Mouse (Mus musculus) gastrocnemius, postnatal 25 days (tissue): ENCODE results near the gene Syngr2. TPM values are rescaled to one million over a fixed set of nuclear protein-coding genes. Genes with fewer than 3 reads are reported as not detected.

Experiments
- DNase-seq: peaks from one replicate; pipeline ENCODE4 v3.0.0; 2022
- total RNA-seq, 2 experiments: library from RNA; stranded (reverse); gene quantifications; 1 replicate in 1 of 2; 2 replicates in 1 of 2; pipeline ENCODE4 v1.2.3; 2021

The Syngr2 gene
- total RNA-seq, 2 experiments from 2014 or later: 143 to 146 TPM

- DNase-seq: peak; percentile 86
These were observed 1.1 kb downstream of the Syngr2 start for GRCm38 (mm10) chr11:117810401-117811046.

- DNase-seq: no peak
These were observed 4.4 kb downstream of the Syngr2 start for GRCm38 (mm10) chr11:117813867-117814266.

DNA sequence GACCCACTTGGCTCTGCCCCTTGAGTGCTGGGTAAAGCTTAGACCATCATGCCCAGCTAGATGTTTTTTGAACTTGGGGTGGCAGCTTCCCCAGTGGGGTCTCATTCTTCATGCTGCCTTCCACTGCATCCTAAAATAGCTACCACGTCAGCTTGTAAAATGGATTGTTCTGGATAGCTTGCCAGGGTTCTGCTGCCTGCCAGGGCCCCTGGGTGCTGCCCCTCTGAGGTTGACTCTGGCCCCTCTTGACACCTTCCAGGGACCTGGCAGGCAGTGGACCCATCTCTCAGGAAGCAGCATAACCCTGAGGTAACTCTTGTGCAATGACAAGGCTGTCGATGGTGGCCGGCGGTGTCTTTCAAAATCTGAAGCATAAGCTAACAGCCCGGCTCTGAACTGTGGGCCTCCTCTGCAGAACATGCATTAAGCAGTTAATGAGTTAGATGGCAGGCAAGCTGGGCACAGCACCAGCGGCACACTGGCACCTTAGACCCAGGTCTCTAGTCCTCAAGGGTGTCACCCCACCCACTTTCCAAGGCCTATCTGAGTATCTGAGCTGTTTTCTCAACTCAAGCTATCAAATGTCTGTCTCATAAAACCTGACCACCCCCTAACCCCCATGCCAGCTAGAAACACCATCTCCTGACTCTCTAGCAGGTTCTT lies 5.4 kb downstream of the Syngr2 start:
- no peak for DNase-seq

DNA sequence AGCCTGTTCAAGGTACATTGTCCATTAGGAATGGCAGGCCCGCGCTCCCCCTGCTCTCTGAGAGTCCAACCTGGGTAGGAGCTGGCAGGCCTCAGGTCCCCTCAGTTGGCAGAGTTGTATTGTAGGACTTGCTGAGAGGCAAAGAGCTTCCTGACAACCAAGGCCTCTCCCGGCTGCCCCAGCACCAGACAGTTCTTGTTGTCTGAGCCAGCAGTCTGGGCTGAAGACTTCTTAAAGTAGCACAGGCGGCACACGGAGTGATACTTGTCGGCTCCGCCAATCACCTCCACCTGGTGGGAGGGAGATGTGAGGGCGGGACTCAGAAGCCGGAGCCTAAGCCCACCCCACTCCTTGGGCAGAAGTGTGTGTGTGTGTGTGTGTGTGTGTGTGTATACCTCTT lies 6.4 kb downstream of the Syngr2 start:
- peak; percentile 57 for DNase-seq

DNA sequence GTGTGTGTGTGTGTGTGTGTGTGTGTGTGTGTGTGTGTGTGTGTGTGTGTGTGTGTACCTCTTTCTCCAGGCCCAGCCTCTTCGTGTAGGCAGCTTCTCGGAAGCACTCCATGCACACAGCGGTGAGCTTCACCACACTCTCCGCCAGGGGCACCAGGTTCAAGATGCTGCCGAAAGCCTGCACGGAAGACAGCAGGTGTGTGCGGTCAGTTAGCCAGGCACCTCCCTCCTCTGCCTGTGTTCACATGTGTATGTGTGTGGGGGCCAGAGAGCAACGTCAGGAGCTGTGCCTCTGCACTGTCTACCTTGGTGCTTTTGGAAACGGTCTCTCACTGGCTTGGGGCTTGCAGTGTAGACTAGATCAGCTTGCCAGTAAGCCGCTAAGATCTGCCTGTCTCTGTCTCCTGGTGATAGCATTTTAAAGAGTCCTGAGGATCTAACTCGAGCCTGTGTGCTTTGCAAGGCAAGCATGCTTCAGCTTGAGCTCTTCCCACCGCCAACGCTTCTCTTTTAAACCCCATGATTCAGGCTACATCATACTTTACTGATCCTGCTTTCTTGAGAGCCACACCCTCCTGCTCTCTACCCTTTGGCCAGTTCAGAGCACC lies 7.0 kb downstream of the Syngr2 start:
- no peak for DNase-seq

DNA sequence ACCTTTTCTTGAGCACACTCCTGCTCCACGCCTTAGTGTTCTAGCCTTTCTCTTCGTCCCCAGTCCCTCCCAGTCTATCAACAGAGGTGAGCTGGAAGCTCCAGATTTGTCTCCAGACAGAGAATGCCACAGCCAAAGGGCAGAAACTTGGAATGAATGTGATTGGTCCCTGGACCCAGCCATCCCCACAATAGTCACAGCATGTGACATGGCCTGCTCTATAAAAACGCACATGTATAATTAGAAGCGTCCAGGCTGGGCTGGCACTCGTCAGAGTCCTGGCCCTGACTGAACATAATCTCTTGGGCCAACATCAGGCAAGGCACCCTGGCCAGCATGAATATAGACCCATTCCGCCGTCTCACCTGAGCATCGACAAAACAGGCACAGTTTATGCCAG lies 9.6 kb downstream of the Syngr2 start:
- DNase-seq: peak; percentile 84

- DNase-seq: no peak
These were observed 10.7 kb downstream of the Syngr2 start for GRCm38 (mm10) chr11:117820173-117820572.

- DNase-seq: no peak
These were observed 12.4 kb downstream of the Syngr2 start for GRCm38 (mm10) chr11:117821868-117822267.

GRCm38 (mm10) chr11:117822728-117823241 lies 13.3 kb downstream of the Syngr2 start:
- no peak for DNase-seq

DNA sequence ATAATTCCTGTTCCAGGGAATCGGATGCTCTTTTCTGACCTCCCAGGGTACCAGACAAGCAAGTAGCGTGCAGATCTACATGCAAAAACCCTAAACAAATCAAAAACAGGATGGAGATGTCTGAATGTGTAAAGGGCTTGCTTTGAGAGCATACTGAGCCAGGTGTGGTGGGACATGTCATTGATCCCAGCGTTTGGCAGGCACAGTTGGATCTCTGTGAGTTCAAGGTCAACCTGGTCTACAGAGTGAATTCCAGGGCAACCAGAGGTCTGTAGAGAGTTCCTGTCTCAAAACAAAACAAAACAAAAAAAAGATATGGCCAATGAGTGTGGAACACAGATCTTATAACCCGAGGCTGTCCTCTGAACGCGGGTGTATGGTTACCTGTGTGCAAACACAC lies 13.9 kb downstream of the Syngr2 start:
- DNase-seq: no peak

DNA sequence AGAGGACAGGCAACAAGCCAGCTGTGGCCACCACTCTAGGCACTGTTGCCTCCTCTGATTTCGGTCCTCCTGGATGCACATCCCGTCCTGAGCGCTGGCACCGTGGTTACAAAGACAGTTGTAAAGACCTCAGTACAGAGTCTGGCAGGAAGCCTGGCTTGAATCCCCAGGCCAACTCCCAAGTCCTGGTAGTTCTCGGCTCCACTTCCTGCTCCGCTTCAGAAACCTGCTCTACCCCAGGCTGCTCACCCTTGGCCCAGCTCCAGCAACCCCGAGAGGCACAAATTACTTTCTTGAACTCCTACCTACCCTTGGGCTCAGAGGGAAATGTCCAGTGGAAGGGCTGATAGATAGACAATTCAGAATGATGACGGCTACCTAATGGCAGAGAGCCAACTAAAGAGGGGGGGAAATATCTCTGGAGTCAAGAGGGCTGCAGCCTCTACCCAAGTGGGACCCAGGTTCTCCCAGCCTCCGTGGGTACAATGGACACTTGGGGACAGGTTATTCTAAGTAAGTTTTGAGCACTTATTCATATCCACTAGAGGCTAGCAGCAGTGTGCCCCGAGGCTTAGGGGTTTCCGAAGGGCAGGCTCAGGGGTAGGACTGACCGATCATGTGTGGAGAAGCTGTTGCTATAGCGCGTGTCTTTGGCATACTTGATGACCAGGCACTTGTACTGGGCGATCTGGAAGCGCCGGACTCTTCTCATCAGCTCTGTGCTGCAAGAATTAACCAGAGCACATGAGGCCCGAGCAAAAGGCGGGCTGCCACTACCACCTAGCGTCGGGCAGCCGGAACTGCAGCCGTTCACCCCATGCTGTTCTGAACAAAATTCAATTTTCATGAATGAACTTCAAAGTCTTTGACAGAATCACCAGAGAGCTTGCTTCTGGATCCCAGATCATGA lies 14.8 kb downstream of the Syngr2 start:
- DNase-seq: peak; percentile 81

- peak; percentile 67 for DNase-seq
These were observed 16.0 kb downstream of the Syngr2 start, which contains the start of the genes Afmid and Tk1 for GRCm38 (mm10) chr11:117825333-117826101. Afmid (plus strand) TSS chr11:117825924. Tk1 (minus strand) TSS chr11:117826092.

GRCm38 (mm10) chr11:117826164-117826563 lies 16.7 kb downstream of the Syngr2 start:
- DNase-seq: no peak

DNA sequence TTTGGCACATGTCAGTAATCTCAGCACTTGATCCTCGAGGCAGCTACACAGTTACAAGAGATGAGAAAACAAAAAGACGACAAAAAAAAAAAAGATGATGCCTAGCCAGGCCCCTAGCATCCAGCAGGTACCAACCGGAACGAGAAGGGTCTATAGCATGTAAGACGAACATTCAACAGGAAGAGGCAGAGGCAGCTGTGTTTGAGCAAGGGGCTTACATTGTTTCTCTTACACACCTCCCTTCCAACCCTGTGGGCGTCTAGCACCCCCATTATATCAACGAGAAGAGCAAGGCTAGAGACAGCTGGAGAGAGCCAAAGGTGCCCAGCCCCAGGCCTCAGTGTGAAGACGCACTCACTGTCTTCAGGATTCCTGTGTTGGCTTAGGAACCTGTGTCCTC lies 17.4 kb downstream of the Syngr2 start:
- DNase-seq: no peak

- no peak for DNase-seq
These were observed 17.9 kb downstream of the Syngr2 start for GRCm38 (mm10) chr11:117827386-117827785.

GRCm38 (mm10) chr11:117828149-117828887 lies 18.9 kb downstream of the Syngr2 start:
- no peak for DNase-seq

GRCm38 (mm10) chr11:117828888-117829604 lies 19.6 kb downstream of the Syngr2 start:
- no peak for DNase-seq

DNA sequence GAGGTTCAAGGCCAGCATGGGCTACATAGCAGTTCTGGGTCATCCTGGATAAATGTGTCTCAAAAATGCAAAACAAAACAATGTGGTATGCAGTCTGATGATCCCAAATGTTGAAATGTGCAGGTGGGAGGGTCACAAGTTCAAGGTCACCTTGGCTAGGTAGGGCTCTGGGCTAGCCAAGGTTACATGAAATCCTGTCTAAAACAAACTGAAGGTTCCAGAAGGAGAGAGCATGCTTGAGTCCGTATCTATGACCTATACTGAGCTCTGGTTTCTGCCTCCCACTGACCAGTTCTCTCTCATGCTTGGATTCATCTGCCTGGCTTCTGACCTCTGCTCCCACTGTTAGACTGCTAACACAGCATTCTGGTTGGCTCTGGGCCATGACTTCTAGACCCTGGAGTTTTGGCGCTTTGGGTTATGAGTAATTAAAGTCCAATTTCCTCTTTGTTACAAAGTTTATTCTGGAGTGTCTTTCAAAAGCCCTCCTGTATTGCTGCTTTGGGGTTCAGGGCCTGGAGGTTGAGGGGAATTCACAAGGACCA lies 20.3 kb downstream of the Syngr2 start:
- no peak for DNase-seq

GRCm38 (mm10) chr11:117830401-117830800 lies 20.9 kb downstream of the Syngr2 start:
- no peak for DNase-seq
